Mouse (Mus musculus) liver, embryonic 14.5 days (tissue): ENCODE data around the gene Tlr6.

Experiments
- CTCF ChIP-seq: IDR thresholded peaks from 2 replicates; pipeline ENCODE4 v1.5.1; 2016; ENCODE audit warnings: antibody characterized with exemption, low read depth, control low read depth
- EP300 ChIP-seq: IDR thresholded peaks from 2 replicates; pipeline ENCODE4 v1.6.1; 2016; ENCODE audit warnings: antibody characterized with exemption, low read depth

DNA sequence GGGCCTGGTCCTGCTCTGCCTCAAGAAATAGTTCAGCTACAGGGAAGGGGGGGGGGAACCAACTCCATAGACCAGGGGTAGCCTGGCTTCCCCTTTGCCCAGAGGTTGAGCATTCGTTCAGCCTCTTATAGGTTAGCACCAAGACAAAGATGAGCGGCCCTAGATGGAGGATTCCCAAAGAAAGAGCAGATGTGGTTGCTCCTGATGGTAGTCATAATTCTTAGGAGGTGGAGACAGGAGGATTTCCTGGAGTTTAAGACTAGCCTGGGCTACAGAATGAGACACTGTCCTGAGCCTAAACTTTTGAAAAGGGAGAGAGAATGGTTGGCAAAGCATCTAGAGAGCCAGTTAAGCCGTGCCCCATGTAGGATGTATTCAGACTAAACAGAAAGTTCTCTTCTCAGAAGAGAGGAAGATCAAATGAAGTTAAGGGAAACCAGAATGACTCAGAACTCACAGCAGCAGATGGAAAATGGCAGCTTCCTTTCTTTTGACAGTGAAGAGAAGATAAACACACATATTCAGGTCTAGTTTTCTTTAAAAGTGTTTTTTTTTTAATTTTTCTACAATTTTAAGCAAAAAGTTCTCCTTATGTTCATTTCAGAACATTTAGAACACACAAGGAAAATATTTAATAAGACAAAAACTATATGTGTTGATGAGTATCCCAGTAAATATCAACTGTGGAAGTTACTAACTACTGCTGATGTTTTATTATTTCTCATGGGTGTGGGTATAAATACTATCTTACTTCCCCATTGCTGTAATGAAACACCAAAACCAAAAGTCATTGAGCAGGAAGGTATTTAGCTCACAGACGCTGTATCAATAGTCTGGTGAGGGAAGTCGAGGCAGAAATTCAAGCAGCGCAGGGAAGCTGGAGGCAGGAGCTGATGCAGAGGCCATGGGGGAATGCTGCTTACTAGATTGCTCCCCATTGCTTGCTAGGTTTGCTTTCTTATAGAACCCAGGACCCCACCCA lies 41.0 kb downstream of the Tlr6 start:
- no peak for TF ChIP-seq CTCF
- no peak for TF ChIP-seq EP300
